Mouse (Mus musculus) C2C12 (cell line): ENCODE data around the gene Asb7.

Experiments used
- CEBPB ChIP-seq: IDR thresholded peaks from one replicate; pipeline ENCODE4 v1.6.1; 2011; ENCODE audit warnings: low read depth, mild to moderate bottlenecking, control low read depth, moderate library complexity
- CTCF ChIP-seq: IDR thresholded peaks from one replicate; pipeline ENCODE4 v1.5.1; 2011; ENCODE audit not compliant: control insufficient read depth, insufficient read depth, insufficient read length
- MAX ChIP-seq: IDR thresholded peaks from one replicate; pipeline ENCODE4 v1.6.1; 2011; ENCODE audit warnings: mild to moderate bottlenecking, control low read depth
- MYOD1 ChIP-seq: IDR thresholded peaks from one replicate; pipeline ENCODE4 v1.6.1; 2011; ENCODE audit warnings: low read depth; ENCODE audit not compliant: control insufficient read depth, insufficient read length
- MYOG ChIP-seq: IDR thresholded peaks from one replicate; pipeline ENCODE4 v1.6.1; 2011; ENCODE audit not compliant: control insufficient read depth, insufficient read length; ENCODE audit errors: extremely low read depth
- USF1 ChIP-seq: IDR thresholded peaks from one replicate; pipeline ENCODE4 v1.6.1; 2011; ENCODE audit warnings: low read depth, mild to moderate bottlenecking, control low read depth, moderate library complexity

GRCm38 (mm10) chr7:66689620-66690360 lies 394 bp upstream of the Asb7 start, which contains the start of gene Lins1:
- no peak for TF ChIP-seq CEBPB
- no peak for TF ChIP-seq MYOD1
- no peak for TF ChIP-seq MAX
- no peak for TF ChIP-seq CTCF
- no peak for TF ChIP-seq MYOG
- TF ChIP-seq USF1: no peak
